Mouse (Mus musculus) lung, embryonic 14.5 days (tissue): ENCODE measurements around the gene Alpl. TPM values are rescaled to one million over a fixed set of nuclear protein-coding genes. Genes with fewer than 3 reads are reported as not detected.
A peak's percentile ranks its signal among the peaks of the same experiment; 100 is the strongest.

Experiments
- ATAC-seq: fragments of 200-750 bp; cut with Nextera tagmentation; 2 replicates; pipeline ENCODE4 v1.8.0; 2017; ENCODE audit warnings: mild to moderate bottlenecking, moderate TSS enrichment, moderate library complexity; ENCODE audit not compliant: insufficient read depth
- DNase-seq: peaks from one replicate; pipeline ENCODE4 v3.0.0-alpha.2; 2015
- H3K27ac ChIP-seq: fragments of 300-500 bp; sonication (generic); 2 replicates; pipeline ENCODE4 v1.5.1; 2014; ENCODE audit warnings: low read depth, mild to moderate bottlenecking, moderate library complexity
- H3K27me3 ChIP-seq: fragments of 300-500 bp; sonication (generic); 2 replicates; pipeline ENCODE4 v1.6.1; 2014; ENCODE audit warnings: low read length, control low read depth; ENCODE audit not compliant: insufficient read depth
- H3K36me3 ChIP-seq: fragments of 300-500 bp; sonication (generic); 2 replicates; pipeline ENCODE4 v1.6.1; 2014; ENCODE audit warnings: control low read depth; ENCODE audit not compliant: insufficient read depth
- H3K4me1 ChIP-seq: fragments of 300-500 bp; sonication (generic); 2 replicates; pipeline ENCODE4 v1.6.1; 2014; ENCODE audit warnings: antibody characterized with exemption, control low read depth; ENCODE audit not compliant: insufficient read depth
- H3K4me2 ChIP-seq: fragments of 300-500 bp; sonication (generic); 2 replicates; pipeline ENCODE4 v1.6.1; 2014; ENCODE audit warnings: mild to moderate bottlenecking
- H3K4me3 ChIP-seq: fragments of 300-500 bp; sonication (generic); 2 replicates; pipeline ENCODE4 v1.5.1; 2014; ENCODE audit warnings: low read depth, low read length
- H3K9ac ChIP-seq: fragments of 300-500 bp; sonication (generic); 2 replicates; pipeline ENCODE4 v1.6.1; 2014
- H3K9me3 ChIP-seq: fragments of 300-500 bp; sonication (generic); 2 replicates; pipeline ENCODE4 v1.6.1; 2016; ENCODE audit warnings: low read depth, low read length, control low read depth
- CTCF ChIP-seq: IDR thresholded peaks from 2 replicates; pipeline ENCODE4 v1.5.1; 2016; ENCODE audit warnings: antibody characterized with exemption, low read depth
- WGBS: fragments of 180-500 bp; shearing (Covaris S2); extraction: QIAGEN DNeasy Blood & Tissue Kit; methylation state at CpG from one replicate; pipeline ENCODE4 v1.1.7; 2014; 5-methylcytosine and 5-hydroxymethylcytosine counted together
- polyA plus RNA-seq: library from polyadenylated mRNA; unstranded; fragments of >200 nt; fragmentation: Nextera tagmentation; extraction: Ambion mirVana; gene quantifications from 2 replicates; pipeline ENCODE4 v1.2.1, GENCODE M21; 2014

Alpl gene
- polyA plus RNA-seq, 1 experiment from 2014 or later, result 4.1 TPM

DNA sequence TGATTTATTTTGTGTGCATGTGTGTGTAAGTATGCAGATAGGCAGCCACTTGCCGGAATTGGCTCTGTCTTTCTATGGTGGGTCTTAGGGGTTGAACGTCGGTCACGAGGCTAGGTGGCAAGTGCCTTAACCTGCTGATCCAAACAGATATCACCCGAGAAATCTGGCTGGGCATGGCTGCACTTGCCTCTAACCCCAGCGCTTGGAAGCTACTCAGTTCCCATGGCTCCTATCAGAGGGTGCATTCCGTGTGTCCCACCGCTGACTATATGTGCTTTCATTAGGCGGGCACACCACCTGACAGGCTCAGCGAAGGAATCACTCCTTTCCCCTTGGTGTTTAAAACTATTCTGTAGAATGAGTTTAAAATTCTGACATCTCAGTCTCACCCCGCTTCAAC lies 35.4 kb upstream of the Alpl start:
- no peak for TF ChIP-seq CTCF
- Histone ChIP-seq H3K4me2 (no peak overlapping the region), H3K4me1 (no peaks in the 10 kb centered on the region), H3K9ac (no peak overlapping the region), H3K4me3 (no peak overlapping the region), H3K36me3 (no peaks in the 10 kb centered on the region), H3K27ac (no peak overlapping the region), H3K27me3 (peaks cover 10% of the 10 kb centered on the region; the same call in 1 of the 2 replicates), H3K9me3 (no peaks in the 10 kb centered on the region)
- WGBS, result 67% methylated on average over 11 of the region's 11 CpGs
- ATAC-seq, result no peak
- no peak for DNase-seq

DNA sequence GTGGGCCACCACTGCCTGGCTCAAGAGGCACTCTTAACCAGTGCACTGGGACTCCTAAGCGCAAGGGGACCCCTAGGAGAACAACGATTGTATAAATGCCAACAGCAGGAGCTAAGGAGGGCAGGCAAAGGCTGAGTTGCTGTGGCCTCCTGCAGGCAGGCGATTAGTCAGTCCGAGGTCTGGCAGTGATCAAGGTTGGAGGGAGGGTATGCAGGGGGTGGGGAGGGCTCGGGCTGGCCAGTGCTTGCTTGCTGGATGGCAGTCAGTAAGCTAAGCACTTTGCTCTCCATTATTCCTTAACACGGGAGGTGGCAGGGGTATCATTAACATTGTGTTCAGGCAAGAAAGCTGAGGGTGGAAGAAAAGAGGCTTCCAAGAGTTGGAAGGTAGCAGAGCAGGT lies 34.2 kb upstream of the Alpl start:
- H3K9me3 ChIP-seq, result no peaks in the 10 kb centered on the region
- ATAC-seq (no peak), DNase-seq (no peak)
- H3K4me3 ChIP-seq, result no peak overlapping the region
- peaks cover 10% of the 10 kb centered on the region; the same call in 1 of the 2 replicates for H3K27me3 ChIP-seq
- no peaks in the 10 kb centered on the region for H3K4me1 ChIP-seq
- no peak overlapping the region for H3K9ac ChIP-seq
- H3K36me3 ChIP-seq, result no peaks in the 10 kb centered on the region
- TF ChIP-seq CTCF, result no peak
- no peak overlapping the region for H3K4me2 ChIP-seq
- WGBS, result 19% methylated on average over 6 of the region's 6 CpGs
- no peak overlapping the region for H3K27ac ChIP-seq

DNA sequence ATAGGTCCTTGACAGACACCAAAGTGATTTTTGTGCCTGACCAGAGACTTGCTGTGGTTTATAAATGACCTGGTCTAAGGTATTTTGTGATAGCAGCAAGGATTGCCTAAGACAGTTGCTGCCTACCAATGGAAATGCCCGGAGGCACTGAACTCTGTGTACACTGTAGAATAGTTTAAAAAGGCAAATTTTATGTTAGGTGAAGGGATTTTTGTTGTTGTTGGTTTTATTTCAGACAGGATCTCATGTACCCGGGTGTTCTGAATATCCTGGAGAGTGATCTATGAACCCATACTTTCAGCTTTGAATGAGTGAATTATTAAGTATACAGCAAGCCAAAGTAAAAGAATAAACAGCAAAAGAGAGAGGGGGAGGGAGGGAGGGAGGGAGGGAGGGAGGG lies 28.7 kb upstream of the Alpl start:
- H3K9ac ChIP-seq, result no peak overlapping the region
- no peak overlapping the region for H3K4me2 ChIP-seq
- ATAC-seq, result no peak
- H3K36me3 ChIP-seq, result no peaks in the 10 kb centered on the region
- no peaks in the 10 kb centered on the region for H3K9me3 ChIP-seq
- H3K27me3 ChIP-seq, result peaks cover 5% of the 10 kb centered on the region; the same call in 1 of the 2 replicates
- no peak for DNase-seq
- TF ChIP-seq CTCF, result no peak
- no peaks in the 10 kb centered on the region for H3K4me1 ChIP-seq
- H3K4me3 ChIP-seq, result no peak overlapping the region
- H3K27ac ChIP-seq, result no peak overlapping the region
- WGBS, result 78% methylated on average over 2 of the region's 2 CpGs

DNA sequence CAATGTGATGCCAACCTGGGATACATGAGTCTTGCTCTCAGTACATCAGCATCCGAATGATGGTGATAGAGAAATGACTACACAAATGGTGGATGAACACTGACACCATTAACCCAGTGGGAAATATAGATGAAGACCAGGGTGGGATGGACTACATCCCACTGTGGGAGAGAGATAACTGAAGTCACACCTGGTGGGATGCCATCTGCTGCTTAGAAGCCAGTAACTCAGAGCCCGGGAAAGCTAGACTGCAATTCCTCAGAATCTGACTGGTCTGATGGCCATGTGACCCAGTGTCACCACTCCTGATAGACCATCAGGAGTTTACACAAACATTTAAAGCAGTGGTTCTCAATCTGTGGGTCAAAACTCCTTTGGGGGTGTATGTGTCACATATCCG lies 27.4 kb upstream of the Alpl start:
- Histone ChIP-seq H3K4me1 (no peaks in the 10 kb centered on the region), H3K4me2 (no peak overlapping the region), H3K4me3 (no peak overlapping the region), H3K27me3 (no peaks in the 10 kb centered on the region), H3K9me3 (no peaks in the 10 kb centered on the region), H3K36me3 (no peaks in the 10 kb centered on the region), H3K9ac (no peak overlapping the region), H3K27ac (no peak overlapping the region)
- DNase-seq (no peak), ATAC-seq (no peak)
- TF ChIP-seq CTCF, result no peak
- WGBS, result 71% methylated on average over 3 of the region's 3 CpGs

DNA sequence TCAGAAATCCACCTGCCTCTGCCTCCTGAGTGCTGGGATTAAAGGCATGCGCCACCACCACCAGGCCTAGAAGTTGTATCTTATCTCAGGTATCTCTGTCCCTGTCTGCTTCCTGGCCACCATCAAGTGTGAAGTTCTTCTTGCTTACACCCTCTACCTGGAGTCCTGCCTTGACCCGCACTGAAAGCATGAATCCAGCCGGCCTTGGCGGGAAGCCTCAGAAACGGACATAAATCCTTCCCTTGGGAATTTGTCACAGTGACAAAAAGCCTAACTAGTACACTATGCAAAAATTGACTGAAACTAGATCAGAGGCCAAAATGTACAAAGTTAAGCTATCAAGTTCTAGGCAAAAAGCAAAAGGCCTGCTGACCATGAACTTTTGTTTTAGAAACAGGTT lies 26.4 kb upstream of the Alpl start:
- ATAC-seq, result no peak
- Histone ChIP-seq H3K4me3 (no peak overlapping the region), H3K27me3 (no peaks in the 10 kb centered on the region), H3K4me1 (no peaks in the 10 kb centered on the region), H3K4me2 (no peak overlapping the region), H3K27ac (no peak overlapping the region), H3K36me3 (no peaks in the 10 kb centered on the region), H3K9me3 (no peaks in the 10 kb centered on the region), H3K9ac (no peak overlapping the region)
- TF ChIP-seq CTCF, result no peak
- DNase-seq, result no peak
- 90% methylated on average over 5 of the region's 5 CpGs for WGBS

DNA sequence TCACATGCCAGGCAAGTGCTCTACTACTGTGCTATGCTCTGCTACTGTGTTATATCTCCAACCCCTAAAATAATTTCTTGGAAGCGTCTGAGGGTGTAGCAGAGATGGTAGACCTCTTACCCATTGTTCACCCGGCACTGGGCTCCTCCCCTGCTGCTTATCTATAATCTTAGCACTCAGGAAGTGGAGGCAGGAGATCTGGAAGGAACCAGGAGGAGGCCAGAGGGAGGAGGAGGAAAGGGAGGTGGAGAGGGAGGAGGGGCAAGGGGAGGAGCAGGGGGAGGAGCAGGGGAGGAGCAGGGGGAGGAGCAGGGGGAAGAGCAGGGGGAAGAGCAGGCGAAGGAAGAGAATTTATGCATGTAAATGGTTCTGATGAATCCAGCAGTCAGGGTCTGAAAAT lies 24.5 kb upstream of the Alpl start:
- Histone ChIP-seq H3K9ac (no peak overlapping the region), H3K9me3 (no peaks in the 10 kb centered on the region), H3K4me3 (no peak overlapping the region), H3K27me3 (no peaks in the 10 kb centered on the region), H3K27ac (no peak overlapping the region), H3K36me3 (no peaks in the 10 kb centered on the region), H3K4me1 (no peaks in the 10 kb centered on the region), H3K4me2 (no peak overlapping the region)
- WGBS, result 15% methylated on average over 3 of the region's 3 CpGs
- no peak for DNase-seq
- no peak for TF ChIP-seq CTCF
- no peak for ATAC-seq

DNA sequence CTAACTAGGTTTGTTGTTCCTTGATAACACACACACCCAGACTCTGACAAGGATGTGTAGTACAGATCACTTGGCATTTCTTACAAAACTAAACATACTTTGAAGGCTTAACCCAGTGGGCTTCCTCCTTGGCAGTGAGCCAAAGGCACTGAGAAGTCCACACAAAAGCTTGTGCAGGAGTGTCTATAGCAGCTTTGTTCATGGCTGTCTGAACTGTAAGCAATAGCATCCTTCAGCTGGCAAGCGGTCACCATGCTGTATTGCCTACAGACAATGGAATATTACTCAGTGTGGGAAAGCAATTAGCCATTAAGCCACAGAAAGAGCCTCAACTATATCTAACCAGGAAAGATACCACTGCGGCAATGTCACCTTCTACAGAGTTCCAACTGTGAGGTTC lies 23.3 kb upstream of the Alpl start:
- WGBS, result 73% methylated on average over 2 of the region's 2 CpGs
- no peak overlapping the region for H3K9ac ChIP-seq

DNA sequence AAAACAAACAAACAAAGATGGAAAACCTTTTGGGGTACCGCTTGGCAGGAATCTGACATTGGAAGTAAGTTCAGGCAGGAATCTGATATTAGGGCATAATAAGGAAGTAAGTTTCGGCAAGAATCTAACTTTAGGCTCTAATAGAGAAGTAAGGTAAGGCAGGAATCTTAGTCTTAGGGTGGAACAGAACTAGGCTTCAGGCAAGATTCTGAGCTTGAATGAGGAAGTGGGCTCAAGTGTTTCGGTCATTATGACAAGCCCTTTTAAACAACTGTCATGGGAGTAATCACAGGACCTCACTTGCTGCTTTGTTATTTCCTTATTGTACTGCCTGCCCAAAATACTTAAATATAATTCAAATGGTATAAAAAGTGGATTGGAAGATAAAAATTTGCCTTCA lies 22.2 kb upstream of the Alpl start:
- DNase-seq (no peak), ATAC-seq (no peak)
- TF ChIP-seq CTCF, result no peak
- H3K9ac ChIP-seq, result no peak overlapping the region
- no peak overlapping the region for H3K27ac ChIP-seq
- H3K36me3 ChIP-seq, result no peaks in the 10 kb centered on the region
- no peak overlapping the region for H3K4me3 ChIP-seq
- WGBS, result 75% methylated on average over 3 of the region's 3 CpGs
- H3K4me1 ChIP-seq, result no peaks in the 10 kb centered on the region
- no peaks in the 10 kb centered on the region for H3K27me3 ChIP-seq
- H3K9me3 ChIP-seq, result no peaks in the 10 kb centered on the region
- H3K4me2 ChIP-seq, result no peak overlapping the region

More for the DNA sequence above, 23.3 kb upstream of the Alpl start:
- no peaks in the 10 kb centered on the region for H3K36me3 ChIP-seq
- DNase-seq (peak; percentile 77), ATAC-seq (no peak; the same call in 1 of the 2 replicates)
- H3K9me3 ChIP-seq, result no peaks in the 10 kb centered on the region
- H3K4me1 ChIP-seq, result no peaks in the 10 kb centered on the region
- TF ChIP-seq CTCF, result no peak
- H3K27ac ChIP-seq, result no peak overlapping the region
- no peaks in the 10 kb centered on the region for H3K27me3 ChIP-seq
- H3K4me3 ChIP-seq, result no peak overlapping the region
- H3K4me2 ChIP-seq, result no peak overlapping the region
